Mouse (Mus musculus): Measurements from ENCODE around the gene Gm20388.
A peak's percentile ranks its signal among the peaks of the same experiment; 100 is the strongest.

The Gm20388 gene

DNA sequence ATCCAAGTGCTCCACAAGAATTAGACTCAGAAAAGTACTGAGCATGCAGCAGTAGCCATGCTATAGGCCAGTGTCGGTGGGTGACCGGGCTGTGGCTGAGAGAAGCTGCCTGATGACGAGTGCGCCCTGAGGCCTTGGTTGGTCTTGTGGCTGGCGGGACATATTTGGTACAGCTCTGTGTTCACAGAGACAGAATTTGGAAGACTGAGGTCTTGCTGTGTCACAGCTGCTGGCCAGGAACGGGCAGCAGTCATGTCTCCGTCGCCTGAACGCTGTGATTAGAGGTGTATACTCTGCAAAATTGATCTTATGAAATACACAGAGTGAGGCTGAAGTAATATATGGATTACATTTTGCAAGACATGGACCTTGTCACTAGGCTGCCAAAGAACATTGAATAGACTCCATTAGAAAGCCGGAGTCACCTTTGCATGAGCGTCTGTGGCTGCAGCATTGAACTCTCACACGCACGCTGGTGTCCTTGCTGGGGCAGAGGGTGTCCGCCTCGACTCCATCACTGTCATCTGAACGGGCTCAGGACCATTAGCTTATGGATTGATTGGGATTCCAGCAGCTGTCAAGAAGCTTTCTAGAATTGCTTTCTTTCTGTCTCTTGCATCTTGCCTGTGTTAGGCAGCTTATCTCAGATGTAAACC is 5.7 kb downstream of the Gm20388 start:
- DNase-seq = no peak

DNA sequence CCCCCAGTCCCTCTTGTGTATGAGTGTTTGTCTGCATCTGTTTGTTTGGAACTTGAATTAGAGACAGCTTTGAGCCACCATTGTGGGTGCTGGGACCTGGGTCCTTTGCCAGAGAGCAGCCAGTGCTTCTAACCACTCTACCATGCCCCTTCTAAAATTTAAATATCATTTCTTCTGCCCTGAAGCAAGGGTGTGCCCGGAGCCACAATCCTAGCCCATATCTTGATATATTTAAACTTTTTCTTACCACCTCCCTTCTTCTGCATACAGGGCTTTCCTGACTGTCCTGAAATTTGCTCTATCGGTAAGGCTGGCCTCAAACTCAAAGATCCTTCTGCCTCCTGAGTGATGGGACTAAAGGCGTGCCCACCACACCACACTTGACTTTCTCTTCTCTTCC is 6.8 kb downstream of the Gm20388 start:
- DNase-seq = no peak

DNA sequence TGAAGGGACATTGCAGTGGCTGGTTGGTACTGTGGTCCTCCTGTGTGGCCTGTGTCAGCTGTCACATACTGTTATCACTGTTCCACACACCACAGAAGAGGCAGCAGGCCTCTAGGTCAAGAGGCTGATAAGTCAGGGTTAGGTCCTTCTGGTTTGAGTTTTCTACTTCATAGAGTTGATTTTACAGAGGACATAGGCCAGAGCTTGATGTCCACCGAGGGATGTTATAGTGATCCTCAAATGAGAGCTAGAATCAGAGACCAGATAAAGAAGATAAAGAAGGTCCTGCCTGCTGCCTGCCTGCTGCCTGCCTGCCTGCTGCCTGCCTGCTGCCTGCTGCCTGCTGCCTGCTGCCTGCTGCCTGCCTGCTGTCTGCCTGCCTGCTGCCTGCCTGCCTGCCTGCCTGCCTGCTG is 7.5 kb downstream of the Gm20388 start:
- no peak for DNase-seq

DNA sequence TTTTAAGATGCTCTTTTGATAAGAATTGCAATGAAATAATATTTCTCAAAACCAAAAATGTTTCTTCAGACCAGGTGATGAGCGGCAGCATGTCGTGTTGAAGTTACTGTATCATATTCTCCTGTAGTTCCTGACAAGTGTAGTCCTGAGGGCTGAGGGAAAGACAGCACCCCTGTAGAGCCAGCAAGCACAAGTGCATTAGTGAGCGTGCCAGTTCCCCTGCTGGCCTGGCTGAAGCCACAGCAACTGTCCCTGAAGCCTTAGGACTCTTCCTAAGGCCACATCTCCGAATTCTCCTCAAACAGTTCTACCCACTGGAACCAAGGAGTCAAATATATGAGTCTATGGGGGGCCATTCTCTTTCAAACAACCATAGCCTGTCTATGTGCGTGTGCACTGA is 12.6 kb downstream of the Gm20388 start:
- no peak for DNase-seq

DNA sequence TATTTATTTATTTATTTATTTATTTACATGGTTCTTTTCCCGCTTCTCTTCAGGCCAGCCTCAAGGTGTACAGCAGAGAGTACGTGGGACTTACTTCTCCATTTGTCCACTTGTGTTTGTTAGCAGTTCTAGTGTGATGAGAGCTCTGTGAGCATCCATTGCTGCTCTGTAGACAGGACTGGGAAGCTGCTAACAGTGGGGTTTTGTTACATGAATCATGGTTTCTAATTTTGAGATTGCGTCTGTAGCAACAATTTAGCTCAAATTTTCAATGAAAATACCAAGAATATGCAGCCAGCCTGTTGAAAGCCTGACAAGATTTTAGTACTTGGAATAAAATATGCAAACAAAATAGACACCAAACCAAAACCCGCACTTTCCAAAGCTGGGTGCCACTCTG is 14.8 kb downstream of the Gm20388 start:
- no peak for DNase-seq

DNA sequence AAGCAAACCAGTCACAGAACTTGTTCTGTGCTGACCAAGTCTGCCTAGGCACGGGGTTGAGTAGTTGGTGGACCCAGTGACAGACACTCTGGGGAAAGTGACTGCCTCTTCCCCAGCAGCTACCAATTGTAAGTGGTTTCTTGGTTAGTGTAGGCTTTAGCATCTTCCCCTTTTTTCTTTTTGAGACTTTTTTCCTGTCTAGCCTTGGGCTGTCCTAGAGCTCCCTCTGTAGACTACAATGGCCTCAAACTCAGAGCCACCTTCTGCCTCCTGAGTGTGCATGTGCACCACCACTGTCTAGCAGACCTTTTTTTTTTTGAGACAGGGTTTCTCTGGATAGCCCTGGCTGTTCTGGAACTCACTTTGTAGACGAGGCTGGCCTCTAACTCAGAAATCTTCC is 15.8 kb downstream of the Gm20388 start:
- peak; percentile 30 for DNase-seq

DNA sequence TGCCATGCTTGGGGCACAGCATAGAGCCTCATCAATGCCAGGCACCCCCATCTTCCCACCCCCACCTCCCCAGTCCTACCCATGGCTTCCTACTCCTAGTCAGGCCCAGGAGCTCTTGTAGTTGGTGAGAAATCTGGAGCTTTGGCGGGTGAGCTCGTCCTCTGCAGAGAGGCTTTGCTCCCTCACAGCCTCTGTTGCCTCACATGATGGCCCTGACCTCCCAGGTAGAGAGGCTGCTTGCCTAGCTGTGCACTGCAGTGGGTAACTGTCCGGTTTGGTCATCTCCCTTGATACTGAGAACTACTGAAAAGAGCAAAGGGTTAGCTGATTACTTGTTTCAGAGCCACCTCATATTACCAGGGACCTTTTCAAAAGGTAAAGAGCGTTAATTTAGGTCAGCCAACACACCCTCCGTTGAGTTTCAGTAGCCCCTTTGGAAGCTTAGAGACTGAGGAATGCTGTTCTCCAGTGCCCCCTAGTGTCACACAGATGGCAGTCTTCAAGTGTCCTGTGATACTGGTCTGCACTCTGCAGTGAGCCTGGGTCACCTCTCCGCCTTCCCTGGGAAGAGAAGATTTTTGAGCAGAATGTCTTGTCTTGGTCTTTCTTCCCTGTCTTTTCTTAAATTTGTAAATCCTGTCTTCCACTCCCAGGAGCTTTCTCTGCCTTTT is 16.9 kb downstream of the Gm20388 start:
- peak; percentile 67 for DNase-seq

DNA sequence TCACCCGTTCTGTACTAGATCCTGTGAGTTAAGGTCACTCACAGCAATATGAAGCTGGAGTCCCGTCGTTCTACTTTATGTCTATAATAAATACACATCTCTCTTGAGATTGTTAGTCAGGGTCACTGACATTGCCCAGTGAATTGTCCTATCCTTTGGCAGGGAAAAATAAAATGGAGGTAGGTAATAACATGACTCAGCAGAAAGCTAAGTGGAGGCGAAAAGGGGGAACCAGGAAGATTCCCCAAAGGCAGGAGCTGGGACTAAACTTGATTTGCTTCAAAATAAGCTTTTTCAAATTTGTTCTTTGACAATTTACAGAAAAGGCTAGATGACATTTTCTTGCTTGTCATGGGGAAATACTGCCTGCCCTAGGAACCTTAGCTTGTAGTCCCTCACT is 20.7 kb downstream of the Gm20388 start:
- no peak for DNase-seq

DNA sequence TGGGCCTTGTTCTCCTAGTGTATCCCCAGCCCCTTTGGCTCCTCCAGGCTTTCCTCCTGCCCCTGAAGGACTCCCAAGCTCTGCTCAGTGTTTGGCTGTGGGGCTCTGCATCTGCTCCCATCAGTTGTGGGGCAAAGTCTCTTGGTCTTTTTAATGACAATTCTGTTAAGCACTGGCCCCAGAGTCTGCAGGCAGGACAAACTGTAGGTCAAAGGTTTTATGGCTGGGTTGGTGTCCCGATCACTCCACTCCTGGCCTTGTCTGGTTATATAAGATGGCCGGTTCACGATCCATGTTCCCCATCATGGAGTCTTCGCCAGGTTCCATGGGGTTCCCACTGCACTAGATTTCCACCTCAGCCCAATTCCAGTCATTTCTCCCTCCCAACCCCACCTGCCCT is 23.0 kb downstream of the Gm20388 start:
- DNase-seq = no peak

DNA sequence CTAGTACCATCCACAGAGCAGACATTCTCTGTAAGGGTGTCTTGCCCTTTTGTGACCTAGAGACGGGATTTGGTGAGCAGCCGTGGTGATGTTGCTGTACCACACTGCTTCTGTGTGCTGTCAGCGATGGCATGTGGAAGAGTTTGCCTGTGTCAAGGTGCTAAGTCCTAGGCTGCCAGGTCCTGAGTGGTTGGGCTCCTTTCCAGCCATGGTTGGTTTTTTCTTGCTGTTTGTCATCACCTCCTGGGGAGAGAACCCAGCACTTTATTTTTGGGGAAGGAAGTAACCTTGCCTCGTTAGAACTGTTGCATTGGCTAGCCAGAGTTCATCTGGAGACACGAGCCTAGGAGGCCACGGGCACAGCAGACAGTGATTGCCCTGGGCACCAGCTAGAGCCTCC is 24.9 kb downstream of the Gm20388 start:
- DNase-seq = no peak

DNA sequence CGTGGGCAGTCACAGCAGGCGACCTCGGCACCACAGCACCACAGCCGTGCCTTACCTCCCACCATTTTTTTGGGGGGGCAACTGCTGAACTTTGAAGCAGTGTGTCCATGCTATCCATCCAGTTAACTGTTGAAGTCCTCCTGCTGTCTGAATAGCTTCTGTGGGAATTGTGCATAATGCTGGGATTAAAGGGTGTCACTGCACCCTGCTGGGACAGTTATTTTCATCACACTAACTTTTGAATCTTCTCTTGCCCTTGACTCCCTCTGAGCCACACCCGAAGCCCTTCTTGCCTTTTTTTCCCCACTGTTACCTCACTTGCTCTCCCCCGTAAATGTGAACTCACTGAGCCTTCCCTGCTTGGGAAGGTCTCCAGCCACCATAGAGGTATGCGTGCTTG is 27.8 kb downstream of the Gm20388 start:
- no peak for DNase-seq

DNA sequence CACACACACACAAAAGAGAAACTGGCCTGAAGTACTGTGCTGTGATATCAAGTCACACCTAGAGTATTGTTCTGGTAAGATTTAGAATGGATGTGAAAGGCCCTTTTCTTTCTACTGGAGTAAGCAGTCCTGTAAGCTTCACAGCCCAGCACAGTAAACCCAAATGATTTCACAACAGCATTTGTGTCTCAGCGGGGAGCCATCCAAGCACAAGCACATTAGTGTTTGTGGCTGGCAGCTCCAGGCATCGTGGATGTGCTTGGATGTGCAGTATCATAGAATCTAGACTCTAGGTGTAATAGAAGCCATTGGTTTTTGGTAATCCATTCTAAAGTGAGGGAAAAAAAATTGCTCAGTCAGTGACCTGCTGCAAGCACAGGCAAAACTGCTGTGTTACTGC is 28.7 kb downstream of the Gm20388 start:
- no peak for DNase-seq

DNA sequence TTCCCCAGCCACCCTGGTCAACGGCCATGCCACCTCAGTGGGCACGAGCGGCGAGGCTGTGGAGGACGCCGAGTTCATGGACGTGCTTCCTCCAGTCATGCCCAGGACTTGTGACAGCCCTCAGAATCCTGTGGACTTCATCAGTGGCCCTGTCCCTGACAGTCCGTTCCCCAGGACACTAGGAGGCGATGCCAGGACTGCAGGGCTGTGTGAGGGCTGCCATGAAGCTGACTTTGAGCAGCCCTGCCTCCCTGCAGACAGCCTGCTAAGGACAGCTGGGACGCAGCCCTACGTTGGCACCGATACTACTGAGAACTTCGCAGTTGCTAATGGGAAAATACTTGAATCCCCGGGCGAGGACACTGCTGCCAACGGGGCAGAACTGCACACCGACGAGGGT is 30.8 kb downstream of the Gm20388 start:
- DNase-seq = no peak

DNA sequence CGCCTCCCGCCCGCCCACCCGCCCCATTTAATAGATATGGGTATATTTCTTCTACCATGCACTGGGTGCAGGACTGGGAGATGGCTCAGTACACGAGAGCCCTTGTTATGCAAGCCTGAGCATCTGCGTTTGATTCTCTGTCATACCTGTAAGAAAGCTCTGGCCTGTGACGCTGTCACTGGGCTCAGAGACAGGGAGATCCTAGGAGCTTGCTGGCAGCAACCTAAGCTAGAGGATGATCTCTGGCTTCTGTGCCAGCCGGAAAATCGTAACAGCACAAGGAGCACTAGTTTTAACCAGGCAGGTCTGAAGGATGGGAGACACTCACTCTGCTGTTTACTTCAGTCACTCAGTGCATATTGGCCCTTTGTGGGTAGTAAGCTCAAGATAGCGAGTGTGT is 33.0 kb downstream of the Gm20388 start:
- DNase-seq = no peak

DNA sequence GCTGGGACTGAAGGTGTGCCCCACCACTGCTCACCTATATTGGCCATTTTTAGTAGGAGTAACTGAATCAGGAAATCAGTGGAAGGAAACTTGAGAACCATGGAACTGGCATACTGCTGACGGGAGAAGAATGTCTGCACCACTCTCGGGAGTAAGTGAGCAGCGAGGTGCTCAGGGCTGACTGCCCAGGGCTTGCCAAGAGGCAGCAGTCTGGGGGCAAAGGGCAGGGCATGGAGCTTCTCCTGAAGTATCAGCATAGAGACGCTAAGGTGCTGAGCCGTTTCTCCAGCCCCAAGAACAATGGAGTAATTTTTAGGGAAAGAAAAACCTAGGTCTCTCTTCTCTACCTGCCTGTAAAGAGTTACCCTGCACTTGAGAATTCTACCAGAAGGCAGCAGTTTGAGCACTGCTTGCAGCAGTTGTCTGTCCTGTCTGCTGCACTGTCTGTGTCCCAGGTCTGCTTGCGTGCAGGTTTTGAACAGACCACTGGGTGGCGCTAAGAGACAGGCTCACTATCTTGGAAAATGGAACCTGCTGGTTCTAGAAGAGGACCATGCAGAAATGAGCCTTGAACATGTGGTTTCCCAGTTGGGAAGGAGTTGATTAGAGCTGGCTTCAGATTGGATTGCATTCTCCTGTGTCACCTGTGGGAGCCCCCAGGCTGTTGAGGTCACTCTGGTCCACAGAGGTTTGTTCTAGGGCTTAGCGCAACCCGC is 33.6 kb downstream of the Gm20388 start:
- peak; percentile 83 for DNase-seq

DNA sequence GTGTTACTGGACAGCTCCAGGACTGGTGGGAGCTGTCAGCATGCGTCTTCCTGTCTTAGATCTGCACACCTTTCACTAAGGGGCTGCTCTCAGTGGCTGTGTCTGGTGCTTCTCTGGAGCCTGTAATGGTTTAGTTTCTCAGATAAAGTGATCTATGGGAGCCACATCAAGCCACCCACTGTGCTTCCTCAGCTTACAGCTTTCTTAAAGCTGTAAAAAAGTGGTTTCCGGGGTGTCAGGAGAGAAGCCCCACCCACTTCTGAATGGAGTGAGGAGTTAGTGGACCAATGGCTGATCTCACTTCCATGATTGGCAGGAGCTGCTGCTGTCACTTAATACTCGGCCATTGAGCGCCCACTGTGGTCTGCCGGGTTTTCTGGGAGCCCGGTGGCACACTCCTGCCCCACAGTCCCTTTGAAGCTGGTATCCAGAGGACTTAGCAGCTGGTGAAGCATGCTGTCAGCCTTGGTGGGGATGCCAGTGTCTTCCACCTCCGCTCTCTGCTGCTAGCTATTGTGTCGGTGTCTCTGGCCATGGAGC is 35.8 kb downstream of the Gm20388 start:
- DNase-seq = no peak

DNA sequence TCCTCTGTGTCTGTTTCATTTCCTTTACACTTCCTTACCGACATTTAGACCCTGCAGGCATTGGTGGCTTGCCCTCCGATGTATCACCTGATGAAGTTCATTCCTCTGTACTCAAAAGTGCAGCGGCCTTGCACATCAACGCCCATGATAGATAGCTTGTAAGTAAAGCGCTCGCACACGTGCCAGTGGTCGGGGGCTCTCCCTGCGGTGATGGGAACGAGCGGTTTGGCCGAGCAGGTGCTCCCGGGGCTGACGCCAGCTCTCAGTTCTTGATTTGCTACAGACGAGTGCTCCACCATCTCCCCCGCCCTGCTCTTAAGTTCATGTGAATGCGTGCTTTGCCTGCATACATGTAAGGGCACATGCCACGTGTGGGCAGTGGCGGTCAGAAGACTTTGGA is 37.0 kb downstream of the Gm20388 start:
- DNase-seq = no peak

DNA sequence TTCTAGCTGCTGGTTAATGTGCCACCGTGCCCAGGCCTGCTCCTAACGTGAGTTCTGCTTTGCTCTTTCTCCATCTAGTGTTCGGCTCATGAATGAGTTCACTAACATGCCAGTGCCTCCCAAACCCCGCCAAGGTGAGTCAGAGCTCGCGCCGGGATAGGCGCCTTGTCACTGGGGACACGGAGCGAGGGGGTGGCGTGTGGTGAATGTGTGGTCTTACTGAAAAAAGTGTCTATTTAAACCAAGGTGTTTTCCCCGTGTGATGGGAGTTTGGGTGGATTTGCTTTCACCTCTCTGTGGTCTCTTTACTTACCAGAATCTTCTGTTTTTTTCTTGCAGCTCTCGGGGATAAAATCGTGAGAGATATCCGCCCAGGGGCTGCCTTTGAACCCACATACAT is 37.7 kb downstream of the Gm20388 start:
- no peak for DNase-seq

DNA sequence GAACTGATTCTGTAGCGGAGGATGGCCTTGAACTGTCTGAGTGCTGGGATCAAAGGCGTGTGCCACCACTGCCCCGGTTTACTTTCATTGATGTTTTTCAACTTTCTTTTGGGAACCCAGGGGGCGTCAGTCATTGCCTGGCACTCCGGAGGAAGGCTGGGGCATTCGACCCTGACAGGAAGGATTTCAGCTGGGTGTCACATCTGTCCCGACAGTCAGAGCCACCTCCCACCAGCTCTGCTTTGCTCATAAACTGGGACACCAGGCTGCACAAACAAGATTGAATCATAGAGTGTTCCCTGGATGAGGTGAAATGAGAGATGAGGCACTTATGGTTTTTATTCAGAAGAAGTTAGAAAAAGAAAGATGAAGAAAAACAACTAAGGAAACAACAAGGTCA is 41.6 kb downstream of the Gm20388 start:
- DNase-seq = no peak

DNA sequence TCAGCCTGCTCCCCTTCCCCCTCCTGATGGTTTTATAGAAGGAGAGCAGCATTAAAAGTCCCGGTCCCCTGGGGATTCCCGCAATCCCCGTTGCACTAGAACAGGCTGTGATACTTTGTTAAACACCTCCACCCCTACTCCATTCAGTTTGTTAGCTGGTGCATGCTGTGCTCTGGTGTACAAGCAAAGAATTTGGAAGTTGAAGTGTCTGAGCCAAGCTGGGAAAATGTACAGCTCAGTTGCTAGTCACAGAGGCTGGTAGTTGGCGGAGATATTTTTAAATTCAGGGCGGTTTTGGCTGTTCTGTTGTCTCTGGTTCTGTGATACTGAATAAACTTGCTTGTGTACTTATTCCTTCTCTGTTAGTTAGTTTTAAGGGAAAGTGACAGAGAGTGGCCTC is 42.1 kb downstream of the Gm20388 start:
- DNase-seq = no peak

DNA sequence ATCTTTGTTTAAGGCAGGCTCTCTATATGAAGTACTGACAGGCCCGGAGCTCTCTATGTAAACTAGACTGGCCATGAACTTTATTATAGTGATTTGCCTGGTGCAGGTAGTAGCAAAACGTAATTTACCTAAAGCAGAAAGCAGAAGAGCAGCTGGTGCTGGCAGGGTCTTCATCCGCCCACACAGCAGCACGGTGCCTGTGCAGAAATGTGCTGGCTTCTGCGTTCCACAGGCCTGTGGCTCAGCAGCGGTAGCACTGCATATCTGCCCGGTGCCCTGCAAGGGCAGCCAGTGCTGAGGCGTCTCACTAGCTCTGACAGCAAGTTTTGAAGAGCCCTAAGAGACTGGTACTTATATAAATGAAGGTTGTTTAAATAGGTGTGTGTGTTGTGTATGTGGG is 44.7 kb downstream of the Gm20388 start:
- DNase-seq = no peak

DNA sequence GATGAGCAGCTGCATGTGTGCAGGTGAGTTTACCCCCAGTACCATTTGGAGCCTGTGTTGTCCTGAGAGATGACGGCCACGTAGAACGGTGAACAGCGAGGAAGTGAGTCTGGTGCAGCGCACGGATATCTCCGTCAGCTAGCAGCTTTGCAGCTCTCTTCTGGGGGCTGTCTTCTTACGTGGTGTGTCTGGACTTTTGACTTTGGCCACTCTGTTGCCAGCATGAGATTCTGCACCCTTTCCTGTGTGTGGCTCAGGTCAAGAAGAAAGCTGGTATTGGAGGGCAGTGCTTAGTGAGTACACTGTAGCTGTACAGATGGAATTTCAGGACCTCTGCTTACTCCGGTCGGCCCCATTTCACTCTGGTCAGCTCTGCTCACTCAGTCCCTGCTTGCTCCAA is 47.4 kb downstream of the Gm20388 start:
- DNase-seq = no peak

DNA sequence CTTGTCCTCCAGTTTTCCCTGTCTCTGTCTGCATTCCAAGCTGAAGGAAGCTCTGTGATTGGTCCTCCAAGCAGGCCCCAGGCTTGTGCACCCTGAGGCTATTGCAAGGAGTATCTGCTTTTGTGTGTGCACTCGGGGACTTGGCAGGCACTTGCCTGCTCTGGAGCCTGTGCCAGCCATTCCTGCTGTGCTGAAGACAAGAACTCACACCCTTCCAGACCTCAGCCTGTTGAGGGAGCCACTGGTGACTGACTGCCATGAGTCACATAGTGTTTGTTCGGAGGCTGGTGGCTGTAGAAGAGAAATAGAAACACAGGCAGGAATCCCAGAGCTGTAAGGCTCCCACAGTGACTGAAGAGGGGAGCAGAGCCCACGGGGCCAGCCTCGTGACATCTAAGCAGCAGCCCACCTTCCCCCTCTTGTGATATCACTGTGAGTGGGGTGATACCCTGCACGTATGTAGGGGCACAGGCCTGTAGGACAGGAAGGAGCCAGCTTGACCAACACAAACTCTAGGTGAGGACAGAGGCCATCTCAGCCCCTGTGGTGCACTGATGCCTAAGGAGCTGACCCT is 50.0 kb downstream of the Gm20388 start:
- DNase-seq = peak; percentile 42

DNA sequence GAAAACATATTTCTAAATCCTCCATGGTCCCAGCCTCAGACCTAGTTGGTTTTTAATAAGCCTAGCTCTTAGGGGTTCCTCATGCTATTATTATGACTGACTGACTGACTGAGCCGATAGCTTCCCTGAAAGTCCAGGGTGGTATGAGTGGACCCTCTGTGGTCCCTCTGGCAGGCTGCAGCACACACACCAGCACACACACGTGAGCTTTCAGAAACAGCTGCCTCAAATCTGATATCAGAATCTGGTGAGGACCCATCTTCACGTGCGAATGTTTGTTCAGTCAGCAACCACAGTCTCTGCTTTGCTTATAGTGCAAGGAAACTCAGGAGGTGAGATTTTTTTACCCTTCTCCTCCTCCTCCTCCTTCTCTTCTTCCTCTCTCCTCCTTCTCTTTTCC is 54.2 kb downstream of the Gm20388 start:
- no peak for DNase-seq
